Mouse (Mus musculus): ENCODE measurements around the gene Ptpn1.

GRCm38 (mm10) chr2:168028376-168028775, 96.5 kb downstream of the Ptpn1 start:
- no peak for TF ChIP-seq POLR2A (IDR thresholded peaks at IDR 0.05; ENCODE audit: low read depth, low read length)
- TF ChIP-seq ZMIZ1 (IDR thresholded peaks at IDR 0.05; ENCODE audit: low read depth, low read length) = no peak
- TF ChIP-seq CTCF (conservative IDR thresholded peaks at IDR 0.05 in 1 of 2, IDR thresholded peaks at IDR 0.05 in 1 of 2; ENCODE audit: low read depth in 2 of 2, low read length in 2 of 2) = no peak; a peak in 1 of 4 replicates
- no peak for TF ChIP-seq ETS1 (conservative IDR thresholded peaks at IDR 0.05; ENCODE audit: low read depth, low read length)
- TF ChIP-seq USF1 (IDR thresholded peaks at IDR 0.05; ENCODE audit: low read depth, low read length) = no peak
- TF ChIP-seq EP300 (IDR thresholded peaks at IDR 0.05; ENCODE audit: low read length) = no peak
- TF ChIP-seq MXI1 (IDR thresholded peaks at IDR 0.05; ENCODE audit: low read depth, low read length) = no peak
- no peak for TF ChIP-seq POLR2AphosphoS2 (IDR thresholded peaks at IDR 0.05; ENCODE audit: low read depth, low read length)
- no peak for TF ChIP-seq ELF1 (IDR thresholded peaks at IDR 0.05; ENCODE audit: low read depth, low read length)
- TF ChIP-seq USF2 (conservative IDR thresholded peaks at IDR 0.05; ENCODE audit: low read depth, low read length) = no peak
- TF ChIP-seq ZNF384 (IDR thresholded peaks at IDR 0.05; ENCODE audit: low read depth, low read length) = no peak
- no peak for TF ChIP-seq GABPA (IDR thresholded peaks at IDR 0.05; ENCODE audit: insufficient replicate concordance, low read depth, low read length)
- TF ChIP-seq E2F4 (IDR thresholded peaks at IDR 0.05; ENCODE audit: insufficient replicate concordance, low read depth, low read length) = no peak

Data from CH12.LX (cell line).